Mouse (Mus musculus): ENCODE data around the gene Zbtb16.

- no peak for TF ChIP-seq POLR2A (IDR thresholded peaks at IDR 0.05; ENCODE audit: insufficient read depth, low read depth, low read length)
- TF ChIP-seq CTCF (IDR thresholded peaks at IDR 0.05; ENCODE audit: insufficient read depth, low read depth, low read length) = no peak
Measured at GRCm38 (mm10) chr9:48674359-48675015, 161.5 kb downstream of the Zbtb16 start.

All from olfactory bulb, adult 2 months (tissue).